Mouse (Mus musculus): ENCODE measurements at regions not wholly inside any gene's neighbourhood (a gene's known extent, or its start where the extent isn't known, plus 50 kb on each side); places are given as distances from the start of the nearest gene placed in this dataset.

- 32% methylated on average over 14 of the region's 14 CpGs for WGBS
Measured at GRCm38 (mm10) chr8:91909637-91910383, 107.9 kb upstream of the Irx3 start.

GRCm38 (mm10) chr8:91908731-91909353 lies 107.0 kb upstream of the Irx3 start:
- Histone ChIP-seq H3K9ac (replicated peaks; ENCODE audit: low read depth) (no peak overlapping the region), H3K27me3 (replicated peaks; ENCODE audit: insufficient read depth, low read length) (no peaks in the 10 kb centered on the region), H3K4me2 (replicated peaks; ENCODE audit: low read depth, low read length) (no peak overlapping the region), H3K4me1 (ENCODE audit: insufficient read depth, low read depth, low read length) (no peaks in the 10 kb centered on the region; the same call in 1 of the 2 replicates), H3K4me3 (ENCODE audit: low read depth, low read length) (no peak overlapping the region), H3K27ac (ENCODE audit: low read length) (no peak overlapping the region), H3K36me3 (ENCODE audit: insufficient read depth, low read length) (no peaks in the 10 kb centered on the region), H3K9me3 (ENCODE audit: low read length) (no peaks in the 10 kb centered on the region)
- peak; percentile 25; the same call in 1 of the 2 replicates for TF ChIP-seq EP300 (IDR thresholded peaks at IDR 0.05)
- TF ChIP-seq CTCF (IDR thresholded peaks at IDR 0.05) = no peak
- DNase-seq (ENCODE audit: low spot score) = peak; percentile 28
- ATAC-seq = peak; percentile 23; the same call in 1 of the 2 replicates
- WGBS = 48% methylated on average over 7 of the region's 9 CpGs

More at GRCm38 (mm10) chr8:91909637-91910383, 107.9 kb upstream of the Irx3 start:
- Histone ChIP-seq H3K36me3 (ENCODE audit: insufficient read depth, low read length) (no peaks in the 10 kb centered on the region), H3K27me3 (replicated peaks; ENCODE audit: insufficient read depth, low read length) (no peaks in the 10 kb centered on the region), H3K4me1 (ENCODE audit: insufficient read depth, low read depth, low read length) (no peaks in the 10 kb centered on the region; the same call in 1 of the 2 replicates), H3K9ac (replicated peaks; ENCODE audit: low read depth) (no peak overlapping the region), H3K4me3 (ENCODE audit: low read depth, low read length) (no peak overlapping the region), H3K27ac (ENCODE audit: low read length) (no peak overlapping the region), H3K4me2 (replicated peaks; ENCODE audit: low read depth, low read length) (no peak overlapping the region), H3K9me3 (ENCODE audit: low read length) (no peaks in the 10 kb centered on the region)
- TF ChIP-seq EP300 (IDR thresholded peaks at IDR 0.05) (no peak), CTCF (IDR thresholded peaks at IDR 0.05) (no peak)
- ATAC-seq (no peak), DNase-seq (ENCODE audit: low spot score) (no peak)

DNA sequence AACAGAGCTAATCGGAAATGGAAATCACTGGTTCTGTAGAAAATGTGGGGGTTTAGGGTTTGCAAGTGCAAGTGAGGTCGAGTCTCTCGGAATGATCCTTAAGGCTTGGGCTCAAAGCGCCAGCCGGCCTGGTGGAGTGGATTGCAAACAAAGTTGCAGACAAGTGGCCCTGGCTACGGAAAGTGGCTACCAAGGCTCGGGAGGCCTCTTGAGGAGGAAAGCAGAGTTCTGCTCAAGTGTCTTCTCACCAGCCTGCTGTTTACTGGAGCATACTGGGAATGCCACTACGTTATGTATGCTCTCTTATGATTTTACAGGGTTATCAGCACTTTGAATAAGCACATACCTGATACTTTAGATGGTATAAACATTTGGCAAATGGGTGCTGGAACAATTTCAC lies 105.3 kb upstream of the Irx3 start:
- Histone ChIP-seq H3K4me3 (ENCODE audit: low read depth, low read length) (no peak overlapping the region), H3K9me3 (ENCODE audit: low read length) (no peaks in the 10 kb centered on the region), H3K4me2 (replicated peaks; ENCODE audit: low read depth, low read length) (no peak overlapping the region; the same call in 1 of the 2 replicates), H3K9ac (replicated peaks; ENCODE audit: low read depth) (no peak overlapping the region), H3K36me3 (ENCODE audit: insufficient read depth, low read length) (no peaks in the 10 kb centered on the region), H3K27me3 (replicated peaks; ENCODE audit: insufficient read depth, low read length) (no peaks in the 10 kb centered on the region), H3K27ac (ENCODE audit: low read length) (no peak overlapping the region), H3K4me1 (ENCODE audit: insufficient read depth, low read depth, low read length) (no peaks in the 10 kb centered on the region; the same call in 1 of the 2 replicates)
- ATAC-seq = peak; percentile 89
- peak; percentile 78 for DNase-seq (ENCODE audit: low spot score)
- 61% methylated on average over 8 of the region's 8 CpGs for WGBS
- TF ChIP-seq CTCF (IDR thresholded peaks at IDR 0.05) (no peak), EP300 (IDR thresholded peaks at IDR 0.05) (peak; percentile 83)

DNA sequence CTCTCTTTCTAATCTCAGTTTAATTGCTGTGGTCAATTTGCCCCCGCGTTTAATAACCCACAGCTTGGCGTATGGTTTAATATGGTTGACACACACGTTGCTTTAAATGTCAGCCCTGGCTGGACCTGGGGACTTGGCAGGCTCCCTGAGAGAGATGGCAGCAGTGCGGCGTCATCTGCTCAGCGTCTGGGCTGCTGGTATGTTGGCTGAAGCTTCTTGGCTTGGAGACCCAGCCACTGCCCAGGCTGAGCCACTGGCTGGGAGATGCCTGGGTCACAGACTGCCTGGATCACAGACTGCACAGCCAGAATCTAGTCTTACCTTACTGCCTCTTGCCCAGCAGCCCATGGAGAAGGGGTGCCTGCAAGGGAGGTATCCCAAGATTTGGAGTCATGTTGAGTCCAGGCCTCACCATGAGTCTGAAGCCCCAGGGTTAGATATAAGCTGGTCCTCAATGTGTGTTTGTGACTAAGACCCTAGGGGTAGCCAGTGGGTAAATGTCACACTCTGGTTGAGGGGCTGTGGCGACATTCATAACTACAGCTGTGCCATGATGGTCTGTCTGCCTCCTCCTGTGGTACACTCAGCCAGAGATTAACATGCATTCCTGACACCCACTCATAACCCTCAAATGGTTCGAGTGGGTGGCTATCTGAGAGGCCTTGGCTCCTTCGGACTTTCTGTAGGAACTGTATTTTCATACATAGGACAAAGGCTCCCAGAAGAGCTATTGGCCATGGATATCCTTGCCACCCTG lies 99.8 kb upstream of the Irx3 start:
- WGBS = 64% methylated on average over 10 of the region's 10 CpGs
- H3K9ac ChIP-seq (replicated peaks; ENCODE audit: low read depth) = no peak overlapping the region
- H3K27me3 ChIP-seq (replicated peaks; ENCODE audit: insufficient read depth, low read length) = no peaks in the 10 kb centered on the region
- no peak for TF ChIP-seq CTCF (IDR thresholded peaks at IDR 0.05)
- peak; percentile 22; the same call in 1 of the 2 replicates for TF ChIP-seq EP300 (IDR thresholded peaks at IDR 0.05)
- DNase-seq (ENCODE audit: low spot score) (no peak), ATAC-seq (peak; percentile 52; the same call in 1 of the 2 replicates)
- H3K4me3 ChIP-seq (ENCODE audit: low read depth, low read length) = no peak overlapping the region
- H3K27ac ChIP-seq (ENCODE audit: low read length) = no peak overlapping the region
- no peaks in the 10 kb centered on the region for H3K36me3 ChIP-seq (ENCODE audit: insufficient read depth, low read length)
- H3K9me3 ChIP-seq (ENCODE audit: low read length) = no peaks in the 10 kb centered on the region
- H3K4me1 ChIP-seq (ENCODE audit: insufficient read depth, low read depth, low read length) = no peaks in the 10 kb centered on the region
- H3K4me2 ChIP-seq (replicated peaks; ENCODE audit: low read depth, low read length) = no peak overlapping the region

- H3K4me3 ChIP-seq (ENCODE audit: low read depth, low read length) = no peak overlapping the region
- no peak overlapping the region for H3K9ac ChIP-seq (replicated peaks; ENCODE audit: low read depth)
- TF ChIP-seq CTCF (IDR thresholded peaks at IDR 0.05) (no peak), EP300 (IDR thresholded peaks at IDR 0.05) (no peak)
- DNase-seq (ENCODE audit: low spot score) (peak; percentile 45), ATAC-seq (no peak; the same call in 1 of the 2 replicates)
- 42% methylated on average over 7 of the region's 7 CpGs for WGBS
- no peak overlapping the region for H3K27ac ChIP-seq (ENCODE audit: low read length)
- no peak overlapping the region for H3K4me2 ChIP-seq (replicated peaks; ENCODE audit: low read depth, low read length)
- no peaks in the 10 kb centered on the region for H3K27me3 ChIP-seq (replicated peaks; ENCODE audit: insufficient read depth, low read length)
- H3K9me3 ChIP-seq (ENCODE audit: low read length) = no peaks in the 10 kb centered on the region
- H3K36me3 ChIP-seq (ENCODE audit: insufficient read depth, low read length) = no peaks in the 10 kb centered on the region
- no peaks in the 10 kb centered on the region for H3K4me1 ChIP-seq (ENCODE audit: insufficient read depth, low read depth, low read length)
Measured at GRCm38 (mm10) chr8:91899747-91900146, 97.9 kb upstream of the Irx3 start.

GRCm38 (mm10) chr8:91897381-91897780 lies 95.5 kb upstream of the Irx3 start:
- Histone ChIP-seq H3K9ac (replicated peaks; ENCODE audit: low read depth) (no peak overlapping the region), H3K27ac (ENCODE audit: low read length) (no peak overlapping the region), H3K9me3 (ENCODE audit: low read length) (no peaks in the 10 kb centered on the region), H3K36me3 (ENCODE audit: insufficient read depth, low read length) (no peaks in the 10 kb centered on the region), H3K4me2 (replicated peaks; ENCODE audit: low read depth, low read length) (no peak overlapping the region), H3K4me3 (ENCODE audit: low read depth, low read length) (no peak overlapping the region), H3K27me3 (replicated peaks; ENCODE audit: insufficient read depth, low read length) (no peaks in the 10 kb centered on the region), H3K4me1 (ENCODE audit: insufficient read depth, low read depth, low read length) (no peaks in the 10 kb centered on the region)
- DNase-seq (ENCODE audit: low spot score) (no peak), ATAC-seq (no peak)
- TF ChIP-seq EP300 (IDR thresholded peaks at IDR 0.05) (no peak), CTCF (IDR thresholded peaks at IDR 0.05) (no peak)
- WGBS = 26% methylated on average over 7 of the region's 7 CpGs

All from lung, postnatal 0 days (tissue).